Mouse (Mus musculus) ES-E14 (cell line): ENCODE results near the gene Tpt1.

ENCODE experiments used
- HCFC1 ChIP-seq: IDR thresholded peaks from 2 replicates; pipeline ENCODE4 v1.6.1; 2012; ENCODE audit warnings: low read length, inconsistent platforms, borderline replicate concordance; ENCODE audit not compliant: insufficient read depth
- MAFK ChIP-seq: IDR thresholded peaks from 2 replicates; pipeline ENCODE4 v1.6.1; 2014; ENCODE audit warnings: mild to moderate bottlenecking, low read depth, low read length, inconsistent platforms; ENCODE audit not compliant: insufficient read depth
- ZC3H11A ChIP-seq: IDR thresholded peaks from 2 replicates; pipeline ENCODE4 v1.6.1; 2012; ENCODE audit warnings: low read depth, mild to moderate bottlenecking, inconsistent platforms, low read length, borderline replicate concordance

DNA sequence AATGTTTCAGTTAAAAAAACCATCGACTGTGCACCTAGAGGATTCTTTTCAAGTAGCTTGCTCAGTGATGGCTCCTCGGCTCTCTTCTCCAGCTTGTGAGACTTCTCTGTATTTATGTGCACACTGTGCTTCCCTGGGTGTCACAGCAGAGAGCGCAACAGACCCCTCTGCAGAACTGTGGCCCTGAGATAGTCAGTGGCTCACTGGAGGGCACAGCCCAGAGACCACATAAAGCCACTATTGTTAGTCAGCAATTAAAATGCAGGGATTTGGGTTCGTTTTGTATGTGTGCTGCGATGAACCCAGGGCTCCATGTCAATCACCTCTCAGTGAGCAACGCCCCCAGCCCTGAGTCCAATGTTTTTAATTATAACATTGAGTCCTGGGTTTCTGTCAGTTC is 5.9 kb downstream of the Tpt1 start:
- no peak for TF ChIP-seq MAFK
- no peak for TF ChIP-seq ZC3H11A
- TF ChIP-seq HCFC1 = no peak
